Mouse (Mus musculus): ENCODE results near the gene Adat3. TPM values are rescaled to one million over a fixed set of nuclear protein-coding genes. Genes with fewer than 3 reads are reported as not detected.
"Not testable (repeated sequence)": the region's sequence is repeated elsewhere in the genome, so short reads cannot be mapped to it uniquely, and the experiment has no call there.

Adat3 gene
- polyA plus RNA-seq, 1 experiment from 2014 or later = 6.1 TPM

DNA sequence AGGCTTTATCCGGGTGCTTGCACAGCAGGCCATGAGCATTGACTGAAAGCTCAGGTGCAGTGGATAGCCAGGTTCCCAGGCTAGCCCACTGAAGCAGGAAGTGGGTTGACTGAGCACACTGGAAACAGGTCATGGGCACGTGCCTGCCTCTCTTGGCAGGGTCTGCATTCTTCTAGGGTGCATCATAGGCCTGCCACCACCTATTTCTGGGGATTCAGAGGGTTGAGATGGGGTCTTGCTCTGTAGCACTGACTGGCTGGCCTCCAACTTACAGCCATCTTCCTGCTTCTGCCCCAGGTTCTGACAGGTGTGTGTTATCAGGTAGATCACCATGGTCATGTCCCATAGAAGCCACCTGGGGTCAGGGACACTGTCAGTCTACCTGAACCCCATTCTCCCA lies 2.3 kb downstream of the Adat3 start:
- H3K27ac ChIP-seq = no peak overlapping the region
- peaks cover 37% of the 10 kb centered on the region for H3K36me3 ChIP-seq
- WGBS = 88% methylated on average over 2 of the region's 2 CpGs
- no peaks in the 10 kb centered on the region for H3K27me3 ChIP-seq (replicated peaks)
- H3K9ac ChIP-seq = no peak overlapping the region
- ATAC-seq (ENCODE audit: insufficient read depth, low FRiP score, low read depth) = no peak
- H3K4me3 ChIP-seq (replicated peaks) = no peak overlapping the region
- H3K9me3 ChIP-seq = no peaks in the 10 kb centered on the region
- no peak overlapping the region for H3K4me2 ChIP-seq
- H3K4me1 ChIP-seq = peaks cover 18% of the 10 kb centered on the region

DNA sequence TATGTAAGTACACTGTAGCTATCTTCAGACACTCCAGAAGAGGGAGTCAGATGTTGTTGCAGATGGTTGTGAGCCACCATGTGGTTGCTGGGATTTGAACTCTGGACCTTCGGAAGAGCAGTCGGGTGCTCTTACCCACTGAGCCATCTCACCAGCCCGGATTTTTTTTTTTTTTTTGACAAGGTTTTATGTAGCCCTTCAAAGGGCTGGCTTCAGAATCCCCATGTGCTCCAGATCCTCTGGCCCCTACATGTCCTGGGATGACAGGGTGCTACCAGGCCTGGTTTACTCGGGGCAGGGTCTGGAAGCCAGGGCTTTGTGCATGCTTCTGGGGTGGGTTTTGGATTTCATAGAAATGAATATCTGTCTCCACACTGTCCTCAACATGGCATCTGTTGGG lies 3.0 kb downstream of the Adat3 start, which contains the start of gene Gm49322:
Gene Gm49322, plus strand, starts transcription at position 301 of the 400 bp plus-strand sequence.
- WGBS = 83% methylated on average over 4 of the region's 4 CpGs
- ATAC-seq (ENCODE audit: insufficient read depth, low FRiP score, low read depth); H3K9me3 ChIP-seq; H3K4me3 ChIP-seq (replicated peaks); H3K27ac ChIP-seq; H3K4me2 ChIP-seq; H3K27me3 ChIP-seq (replicated peaks); H3K9ac ChIP-seq: not testable (repeated sequence)
- Histone ChIP-seq H3K4me1 (peaks cover 18% of the 10 kb centered on the region), H3K36me3 (peaks cover 37% of the 10 kb centered on the region)

DNA sequence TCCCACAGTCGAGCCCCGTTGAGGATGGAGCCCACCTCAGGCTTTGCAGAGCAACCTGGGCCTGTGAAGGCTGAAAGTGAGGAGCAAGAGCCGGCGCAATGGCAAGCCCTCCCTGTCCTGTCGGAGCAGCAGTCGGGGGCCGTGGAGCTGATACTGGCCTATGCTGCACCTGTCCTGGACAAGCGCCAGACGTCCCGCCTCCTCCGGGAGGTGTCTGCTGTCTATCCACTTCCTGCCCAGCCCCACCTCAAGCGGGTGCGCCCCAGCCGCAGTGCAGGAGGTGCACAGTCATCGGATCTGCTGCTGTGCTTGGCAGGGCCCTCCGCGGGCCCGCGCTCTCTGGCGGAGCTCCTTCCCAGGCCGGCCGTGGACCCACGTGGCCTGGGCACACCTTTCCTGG lies 3.6 kb downstream of the Adat3 start:
- H3K4me2 ChIP-seq = no peak overlapping the region
- 78% methylated on average over 23 of the region's 23 CpGs for WGBS
- peaks cover 37% of the 10 kb centered on the region for H3K36me3 ChIP-seq
- H3K9ac ChIP-seq = no peak overlapping the region
- H3K4me1 ChIP-seq = peaks cover 18% of the 10 kb centered on the region
- ATAC-seq (ENCODE audit: insufficient read depth, low FRiP score, low read depth) = no peak
- H3K9me3 ChIP-seq = no peaks in the 10 kb centered on the region
- no peak overlapping the region for H3K4me3 ChIP-seq (replicated peaks)
- no peak overlapping the region for H3K27ac ChIP-seq
- no peaks in the 10 kb centered on the region for H3K27me3 ChIP-seq (replicated peaks)

DNA sequence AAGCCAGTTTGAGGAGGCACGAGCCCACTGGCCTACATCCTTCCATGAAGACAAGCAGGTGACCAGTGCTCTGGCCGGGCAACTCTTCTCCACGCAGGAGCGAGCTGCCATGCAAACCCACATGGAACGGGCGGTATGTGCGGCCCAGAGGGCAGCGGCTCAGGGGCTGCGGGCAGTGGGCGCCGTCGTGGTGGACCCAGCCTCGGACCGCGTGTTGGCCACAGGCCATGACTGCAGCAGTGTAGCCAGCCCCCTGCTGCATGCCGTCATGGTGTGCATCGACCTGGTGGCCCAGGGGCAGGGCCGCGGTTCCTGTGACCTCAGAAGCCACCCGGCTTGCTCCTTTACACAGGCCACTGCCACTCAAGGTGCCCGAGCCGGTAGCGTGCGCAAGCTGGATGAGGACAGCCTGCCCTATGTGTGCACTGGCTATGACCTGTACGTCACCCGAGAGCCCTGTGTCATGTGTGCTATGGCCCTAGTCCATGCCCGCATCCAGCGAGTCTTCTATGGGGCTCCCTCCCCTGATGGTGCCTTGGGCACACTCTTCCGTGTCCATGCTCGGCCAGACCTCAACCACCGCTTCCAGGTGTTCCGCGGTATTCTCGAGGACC lies 4.2 kb downstream of the Adat3 start:
- H3K4me3 ChIP-seq (replicated peaks) = no peak overlapping the region

DNA sequence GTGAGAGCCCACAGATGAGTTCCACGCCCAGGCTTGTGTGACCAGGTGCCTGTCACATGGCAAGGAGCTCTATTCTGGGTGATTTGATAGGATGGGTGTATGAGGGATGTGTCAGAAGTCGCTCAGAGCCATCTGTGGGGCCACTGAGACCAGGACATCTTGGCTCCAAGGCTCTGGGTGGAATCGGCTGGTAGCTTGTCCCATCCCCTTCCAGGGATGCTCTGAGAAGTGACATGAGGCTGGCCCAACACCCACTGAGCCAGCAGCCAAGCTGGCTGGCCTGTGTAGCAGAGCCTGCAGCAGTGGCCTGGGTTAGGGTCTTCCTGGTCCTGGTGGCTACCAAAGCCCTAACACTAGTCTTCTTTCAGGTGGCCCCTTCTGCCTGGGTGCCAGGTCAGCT lies 5.8 kb downstream of the Adat3 start:
- Histone ChIP-seq H3K27me3 (replicated peaks) (no peaks in the 10 kb centered on the region), H3K4me1 (peaks cover 16% of the 10 kb centered on the region), H3K27ac (no peak overlapping the region), H3K36me3 (peaks cover 37% of the 10 kb centered on the region), H3K9me3 (no peaks in the 10 kb centered on the region), H3K4me2 (no peak overlapping the region), H3K4me3 (replicated peaks) (no peak overlapping the region), H3K9ac (no peak overlapping the region)
- no peak for ATAC-seq (ENCODE audit: insufficient read depth, low FRiP score, low read depth)
- 91% methylated on average over 3 of the region's 3 CpGs for WGBS

More for the DNA sequence above, 4.2 kb downstream of the Adat3 start:
- Histone ChIP-seq H3K9ac (no peak overlapping the region), H3K4me1 (peaks cover 18% of the 10 kb centered on the region), H3K9me3 (no peaks in the 10 kb centered on the region), H3K36me3 (peaks cover 37% of the 10 kb centered on the region), H3K27ac (no peak overlapping the region), H3K4me2 (no peak overlapping the region), H3K27me3 (replicated peaks) (no peaks in the 10 kb centered on the region)
- WGBS = 93% methylated on average over 34 of the region's 34 CpGs
- ATAC-seq (ENCODE audit: insufficient read depth, low FRiP score, low read depth) = no peak

DNA sequence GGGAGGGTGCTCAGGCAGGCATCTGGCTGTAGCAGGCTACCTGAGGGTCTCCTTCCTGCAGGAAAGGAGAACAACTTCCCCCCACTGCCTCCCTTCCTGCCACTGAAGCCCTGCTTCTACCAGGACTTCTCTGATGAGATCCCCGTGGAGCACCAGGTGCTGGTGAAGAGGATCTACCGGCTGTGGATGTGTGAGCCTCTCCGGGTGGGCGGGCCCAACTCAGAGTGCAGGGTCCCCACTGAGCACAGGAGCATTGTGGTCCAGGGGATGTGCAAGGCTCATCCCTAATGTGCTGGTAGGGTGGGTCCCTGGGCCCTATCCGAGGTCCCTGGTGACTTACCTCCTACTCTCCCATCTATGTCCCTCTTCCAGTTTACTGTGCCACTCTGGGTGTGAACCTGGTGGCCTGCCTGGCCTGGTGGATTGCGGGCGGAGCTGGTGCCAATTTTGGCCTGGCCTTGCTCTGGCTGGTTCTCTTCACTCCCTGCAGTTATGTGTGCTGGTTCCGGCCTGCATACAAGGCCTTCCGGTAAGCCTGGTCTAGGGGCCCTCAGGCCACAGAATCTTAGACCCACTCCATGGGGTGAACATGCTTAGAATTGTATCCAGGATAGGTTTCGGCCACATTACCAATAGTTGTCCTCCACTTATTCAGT lies 6.7 kb downstream of the Adat3 start:
- Histone ChIP-seq H3K27me3 (replicated peaks) (no peaks in the 10 kb centered on the region), H3K4me2 (no peak overlapping the region), H3K36me3 (peaks cover 38% of the 10 kb centered on the region), H3K4me1 (peaks cover 7% of the 10 kb centered on the region), H3K9me3 (no peaks in the 10 kb centered on the region), H3K4me3 (replicated peaks) (no peak overlapping the region), H3K9ac (no peak overlapping the region), H3K27ac (no peak overlapping the region)
- 87% methylated on average over 10 of the region's 10 CpGs for WGBS
- ATAC-seq (ENCODE audit: insufficient read depth, low FRiP score, low read depth) = no peak

DNA sequence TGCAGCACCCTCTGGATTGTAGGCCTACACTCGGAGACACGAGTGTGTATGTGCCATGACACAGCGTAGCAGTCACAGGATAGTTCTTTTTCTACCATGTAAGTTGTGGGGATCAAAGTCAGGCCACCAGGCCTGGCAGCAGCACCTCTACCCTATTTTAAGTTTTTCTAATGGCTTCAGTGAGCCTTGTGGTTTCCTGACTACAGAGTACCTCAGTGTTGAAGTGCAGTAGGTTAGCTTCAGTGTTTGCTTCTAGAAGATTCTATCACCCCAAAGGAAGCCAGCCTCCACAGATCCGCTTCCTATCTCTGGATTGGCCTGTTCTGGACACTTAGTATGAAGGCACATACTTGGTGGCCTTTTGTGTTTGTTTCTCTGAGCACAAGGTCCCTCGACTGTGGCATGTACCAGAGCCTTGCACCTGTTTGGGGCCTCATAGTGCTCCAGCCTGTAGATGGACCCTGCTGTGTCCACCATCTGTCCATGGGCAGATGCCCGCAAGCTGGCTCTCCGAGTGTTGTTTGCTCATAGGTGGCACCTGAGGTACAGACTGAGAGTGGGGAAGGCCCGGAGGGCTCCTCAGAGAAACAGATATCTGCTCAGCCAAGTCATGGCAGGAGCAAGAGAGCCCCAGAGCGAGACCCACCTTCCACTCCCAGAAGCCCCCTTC lies 7.6 kb downstream of the Adat3 start:
- no peak overlapping the region for H3K4me2 ChIP-seq
- H3K36me3 ChIP-seq = peaks cover 47% of the 10 kb centered on the region
- 90% methylated on average over 9 of the region's 9 CpGs for WGBS
- ATAC-seq (ENCODE audit: insufficient read depth, low FRiP score, low read depth) = no peak
- H3K27ac ChIP-seq = no peak overlapping the region
- H3K9ac ChIP-seq = no peak overlapping the region
- H3K4me1 ChIP-seq = peaks cover 3% of the 10 kb centered on the region; the same call in 1 of the 2 replicates
- H3K9me3 ChIP-seq = no peaks in the 10 kb centered on the region
- no peaks in the 10 kb centered on the region for H3K27me3 ChIP-seq (replicated peaks)
- H3K4me3 ChIP-seq (replicated peaks) = no peak overlapping the region

DNA sequence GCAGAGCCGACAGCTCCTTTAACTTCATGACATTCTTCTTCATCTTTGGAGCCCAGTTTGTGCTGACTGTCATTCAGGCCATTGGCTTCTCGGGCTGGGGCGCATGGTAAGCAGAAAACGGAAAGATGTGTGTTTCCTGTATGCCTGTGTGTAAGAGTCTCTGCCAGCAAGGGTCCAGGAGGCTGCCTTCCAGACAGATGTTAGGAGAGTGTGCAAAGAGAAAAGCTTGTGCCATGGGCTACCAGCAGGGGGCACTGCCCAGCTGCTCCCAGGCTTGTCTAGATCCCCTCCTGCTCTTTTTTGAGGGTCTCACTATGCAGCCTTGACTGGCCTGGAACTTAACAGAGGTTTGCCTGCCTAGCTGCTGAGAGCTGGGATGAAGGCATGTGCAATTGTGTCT lies 8.3 kb downstream of the Adat3 start:
- Histone ChIP-seq H3K27ac (no peak overlapping the region), H3K27me3 (replicated peaks) (no peaks in the 10 kb centered on the region), H3K9me3 (no peaks in the 10 kb centered on the region), H3K4me1 (peaks cover 3% of the 10 kb centered on the region; the same call in 1 of the 2 replicates), H3K4me3 (replicated peaks) (no peak overlapping the region), H3K9ac (no peak overlapping the region), H3K36me3 (peaks cover 54% of the 10 kb centered on the region), H3K4me2 (no peak overlapping the region)
- 67% methylated on average over 4 of the region's 4 CpGs for WGBS
- ATAC-seq (ENCODE audit: insufficient read depth, low FRiP score, low read depth) = no peak

DNA sequence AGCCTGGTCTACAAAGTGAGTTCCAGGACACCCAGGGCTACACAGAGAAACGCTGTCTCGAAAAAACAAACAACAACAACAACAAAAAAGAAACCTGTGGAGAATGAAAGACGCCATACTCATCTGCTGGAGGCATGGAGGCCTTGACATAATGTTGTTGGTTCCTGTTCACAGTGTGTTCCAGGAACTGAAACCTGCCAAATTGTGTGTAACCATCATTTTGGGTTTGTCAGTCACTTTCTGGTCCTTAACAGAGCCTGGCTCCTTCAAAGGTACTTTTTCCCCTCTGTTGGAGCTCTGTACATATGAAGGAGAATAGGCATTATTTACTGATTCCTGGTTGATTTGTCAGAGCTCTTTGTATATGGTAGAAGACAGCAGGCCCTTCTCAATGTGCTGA lies 9.2 kb downstream of the Adat3 start:
- no peaks in the 10 kb centered on the region for H3K9me3 ChIP-seq
- WGBS = 87% methylated on average over 3 of the region's 3 CpGs
- H3K4me1 ChIP-seq = no peaks in the 10 kb centered on the region
- H3K4me3 ChIP-seq (replicated peaks) = no peak overlapping the region
- H3K27ac ChIP-seq = no peak overlapping the region
- ATAC-seq (ENCODE audit: insufficient read depth, low FRiP score, low read depth) = no peak
- no peak overlapping the region for H3K4me2 ChIP-seq
- no peak overlapping the region for H3K9ac ChIP-seq
- peaks cover 46% of the 10 kb centered on the region for H3K36me3 ChIP-seq
- H3K27me3 ChIP-seq (replicated peaks) = no peaks in the 10 kb centered on the region

DNA sequence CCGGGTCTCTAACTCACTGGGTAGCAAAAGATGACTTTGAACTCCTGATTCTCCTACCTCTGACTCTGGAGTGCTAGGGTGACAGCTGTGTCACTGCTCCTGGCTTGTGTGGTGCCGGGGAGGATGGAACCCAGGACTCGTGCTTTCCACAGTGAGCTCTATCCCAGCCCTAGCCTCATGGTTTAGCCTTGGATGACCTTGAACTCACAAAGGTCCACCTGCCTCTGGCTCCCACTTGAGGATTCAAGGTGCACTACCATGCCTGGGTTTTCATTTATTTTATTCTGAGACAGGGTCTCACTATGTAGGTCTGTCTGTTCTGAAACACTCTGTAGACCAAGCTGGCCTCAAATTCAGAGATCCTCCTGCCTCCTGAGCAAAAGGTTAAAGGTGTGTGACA lies 11.1 kb downstream of the Adat3 start:
- no peaks in the 10 kb centered on the region for H3K4me1 ChIP-seq
- H3K4me2 ChIP-seq = no peak overlapping the region
- no peak overlapping the region for H3K27ac ChIP-seq
- H3K27me3 ChIP-seq (replicated peaks) = no peaks in the 10 kb centered on the region
- H3K9me3 ChIP-seq = no peaks in the 10 kb centered on the region
- no peak overlapping the region for H3K9ac ChIP-seq
- 76% methylated on average over 3 of the region's 3 CpGs for WGBS
- no peak for ATAC-seq (ENCODE audit: insufficient read depth, low FRiP score, low read depth)
- no peak overlapping the region for H3K4me3 ChIP-seq (replicated peaks)
- H3K36me3 ChIP-seq = peaks cover 27% of the 10 kb centered on the region

DNA sequence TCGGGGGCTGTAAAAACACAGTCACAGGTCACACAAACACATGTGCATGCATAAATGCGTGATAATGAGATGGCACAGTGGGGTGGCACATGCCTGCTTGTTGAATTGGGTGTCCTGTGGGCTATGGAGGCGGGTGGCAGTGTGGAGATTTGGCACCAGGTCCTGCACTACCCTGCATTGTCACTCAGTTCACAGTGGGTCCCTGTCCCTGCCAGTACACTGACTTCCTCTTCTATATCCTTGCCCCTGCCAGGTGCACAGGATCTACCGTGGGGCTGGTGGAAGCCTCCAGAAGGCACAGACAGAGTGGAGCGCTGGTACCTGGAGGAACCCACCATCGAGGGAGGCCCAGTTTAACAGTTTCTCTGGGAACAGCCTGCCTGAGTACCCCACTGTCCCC lies 11.7 kb downstream of the Adat3 start:
- H3K4me2 ChIP-seq = no peak overlapping the region
- H3K9ac ChIP-seq = no peak overlapping the region
- H3K27me3 ChIP-seq (replicated peaks) = no peaks in the 10 kb centered on the region
- H3K9me3 ChIP-seq = no peaks in the 10 kb centered on the region
- H3K4me1 ChIP-seq = no peaks in the 10 kb centered on the region
- H3K4me3 ChIP-seq (replicated peaks) = no peak overlapping the region
- peaks cover 21% of the 10 kb centered on the region for H3K36me3 ChIP-seq
- WGBS = 90% methylated on average over 6 of the region's 6 CpGs
- ATAC-seq (ENCODE audit: insufficient read depth, low FRiP score, low read depth) = no peak
- H3K27ac ChIP-seq = no peak overlapping the region

DNA sequence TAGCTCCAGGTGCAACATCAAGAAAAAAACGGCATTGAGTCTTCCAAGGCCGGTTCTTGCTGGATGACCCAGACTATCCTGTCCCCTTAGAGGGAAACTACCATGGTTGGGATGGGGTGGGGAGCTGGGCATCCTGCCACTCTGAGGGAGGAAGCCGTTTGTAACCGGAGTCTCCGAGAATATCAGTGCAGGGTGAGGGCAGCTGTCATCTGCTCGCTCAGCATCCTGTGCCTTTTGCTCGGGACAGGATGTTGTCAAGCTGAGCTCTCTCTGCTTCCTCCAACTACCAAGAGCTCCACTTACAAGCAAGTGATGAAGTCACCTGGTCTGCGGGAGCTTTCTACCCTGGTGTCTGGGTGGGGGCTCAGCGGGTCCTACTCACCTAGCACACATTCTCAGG lies 15.5 kb downstream of the Adat3 start:
- H3K4me2 ChIP-seq = no peak overlapping the region
- H3K27ac ChIP-seq = no peak overlapping the region
- no peak for ATAC-seq (ENCODE audit: insufficient read depth, low FRiP score, low read depth)
- H3K4me1 ChIP-seq = peaks cover 5% of the 10 kb centered on the region
- H3K4me3 ChIP-seq (replicated peaks) = no peak overlapping the region
- no peak overlapping the region for H3K9ac ChIP-seq
- peaks cover 17% of the 10 kb centered on the region for H3K36me3 ChIP-seq
- 68% methylated on average over 9 of the region's 9 CpGs for WGBS
- H3K27me3 ChIP-seq (replicated peaks) = no peaks in the 10 kb centered on the region
- H3K9me3 ChIP-seq = no peaks in the 10 kb centered on the region

Measured in stomach, embryonic 15.5 days (tissue).